Mouse (Mus musculus) erythroblast, embryonic 14.5 days (primary cell): ENCODE measurements around the gene F13a1.

Experiments used
- GATA1 ChIP-seq: IDR thresholded peaks from 2 replicates; pipeline ENCODE4 v1.6.1; 2012; ENCODE audit warnings: low read length, inconsistent platforms, mixed read lengths
- TAL1 ChIP-seq: IDR thresholded peaks from 3 replicates; pipeline ENCODE4 v1.6.1; 2012; ENCODE audit warnings: low read length, inconsistent platforms, mixed read lengths

GRCm38 (mm10) chr13:37034745-37035144 lies 15.3 kb downstream of the F13a1 start:
- TF ChIP-seq TAL1 (no peak), GATA1 (no peak)
